In the genomic region with DNA sequence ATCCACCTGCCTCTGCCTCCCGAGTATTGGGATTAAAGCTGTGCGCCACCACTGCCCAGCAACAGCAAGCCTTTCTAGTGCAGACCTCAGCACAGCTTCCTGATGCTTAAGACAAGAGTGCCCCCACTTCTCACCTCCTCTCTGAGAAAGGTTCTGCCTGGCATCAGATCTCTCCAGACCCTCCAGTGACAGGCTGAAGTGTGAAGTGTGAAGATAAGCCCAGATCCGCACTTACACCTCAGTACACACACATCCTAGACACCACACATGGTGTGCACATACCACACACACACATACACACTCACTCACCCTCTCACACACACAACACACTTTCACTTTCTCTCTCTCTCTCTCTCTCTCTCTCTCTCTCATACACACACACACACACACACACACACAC, we compare ENCODE assay signal across 13 mouse cellular contexts. TPM values are rescaled to one million over a fixed set of nuclear protein-coding genes. Genes with fewer than 3 reads are reported as not detected.
DNase-seq lines count a peak whose midpoint lies in the region; ATAC-seq and TF ChIP-seq lines count a peak whose summit lies in the region.
"Had no signal": no experiment of that assay in that cellular context is flagged by ENCODE, and none has a peak within 500 bp of the region (broad histone marks: within the 10 kb centered on the region; RNA-seq: fewer than 3 reads in every experiment).

No protein-coding gene starts in this region.

- H3K4me1 ChIP-seq in forebrain, embryonic 10.5 days, result peaks cover 81% of the 10 kb centered on the region
- peaks cover 21% of the 10 kb centered on the region for H3K4me1 ChIP-seq in forebrain, embryonic 16.5 days (replicated peaks; ENCODE audit: control insufficient read depth, insufficient read depth, low read length)
- peaks cover 87% of the 10 kb centered on the region for H3K4me1 ChIP-seq in midbrain, embryonic 10.5 days
- H3K4me1 ChIP-seq in midbrain, embryonic 14.5 days (ENCODE audit: control insufficient read depth, insufficient read depth, low read length), result peaks cover 14% of the 10 kb centered on the region

- no peak overlapping the region for H3K4me3 ChIP-seq in forebrain, embryonic 10.5 days
- no peak overlapping the region for H3K4me3 ChIP-seq in forebrain, embryonic 16.5 days (replicated peaks; ENCODE audit: low read length)
- no peak overlapping the region for H3K4me3 ChIP-seq in midbrain, embryonic 10.5 days
- H3K4me3 ChIP-seq in midbrain, embryonic 14.5 days (replicated peaks; ENCODE audit: low read depth, low read length), result no peak overlapping the region
- H3K4me3 ChIP-seq: midbrain, embryonic 12.5 days had no signal

- no peaks in the 10 kb centered on the region for H3K9me3 ChIP-seq in forebrain, embryonic 10.5 days
- H3K9me3 ChIP-seq in forebrain, embryonic 16.5 days (ENCODE audit: control insufficient read depth, low read length), result no peaks in the 10 kb centered on the region
- H3K9me3 ChIP-seq in midbrain, embryonic 10.5 days (replicated peaks), result no peaks in the 10 kb centered on the region
- no peaks in the 10 kb centered on the region for H3K9me3 ChIP-seq in midbrain, embryonic 14.5 days (ENCODE audit: control insufficient read depth, low read length)
- H3K9me3 ChIP-seq: midbrain, embryonic 12.5 days had no signal

- ATAC-seq in forebrain, embryonic 16.5 days, result no peak
- ATAC-seq in midbrain, embryonic 14.5 days (ENCODE audit: low FRiP score, low TSS enrichment), result no peak

- H3K27me3 ChIP-seq in forebrain, embryonic 10.5 days (ENCODE audit: poor library complexity, severe bottlenecking), result peaks cover 6% of the 10 kb centered on the region; the same call in 1 of the 2 replicates
- no peaks in the 10 kb centered on the region for H3K27me3 ChIP-seq in forebrain, embryonic 16.5 days (replicated peaks; ENCODE audit: control insufficient read depth, insufficient read depth, low read length)
- H3K27me3 ChIP-seq in midbrain, embryonic 10.5 days (ENCODE audit: low read depth, poor library complexity, severe bottlenecking), result peaks cover 9% of the 10 kb centered on the region; the same call in 1 of the 2 replicates
- H3K27me3 ChIP-seq in midbrain, embryonic 14.5 days (ENCODE audit: control insufficient read depth, insufficient read depth, low read length), result no peaks in the 10 kb centered on the region
- H3K27me3 ChIP-seq: midbrain, embryonic 12.5 days had no signal

- H3K9ac ChIP-seq in forebrain, embryonic 16.5 days (replicated peaks; ENCODE audit: low read depth, low read length), result no peak overlapping the region
- H3K9ac ChIP-seq in midbrain, embryonic 14.5 days (replicated peaks; ENCODE audit: low read length), result no peak overlapping the region
- H3K9ac ChIP-seq: midbrain, embryonic 12.5 days had no signal

- TF ChIP-seq POLR2A in brain, embryonic 14.5 days (IDR thresholded peaks at IDR 0.05; ENCODE audit: borderline replicate concordance, extremely low read depth, insufficient read depth, insufficient read length, poor library complexity, severe bottlenecking), result no peak

- no peak overlapping the region for H3K4me2 ChIP-seq in forebrain, embryonic 16.5 days (ENCODE audit: low read length)
- no peak overlapping the region for H3K4me2 ChIP-seq in midbrain, embryonic 14.5 days (ENCODE audit: low read length)
- H3K4me2 ChIP-seq: midbrain, embryonic 12.5 days had no signal

- no peak for DNase-seq in forebrain, embryonic 10.5 days (ENCODE audit: extremely low spot score, low spot score)
- DNase-seq in midbrain, embryonic 10.5 days (ENCODE audit: low spot score), result no peak
- DNase-seq in midbrain, embryonic 14.5 days, result no peak
- DNase-seq in brain, embryonic 14.5 days (ENCODE audit: low read depth), result peak; percentile 41
- no peak for DNase-seq in kidney, adult 9 months
- DNase-seq in cerebellum, adult 11 months, result no peak
- DNase-seq in cerebellum, adult 11-12 months, result no peak
- DNase-seq: adrenal gland, postnatal 10 days; kidney, adult 2 months; kidney, postnatal 14 days; lung, adult 2 months had no signal

- 91% methylated on average over 3 of the region's 3 CpGs for WGBS in forebrain, embryonic 10.5 days
- WGBS in forebrain, embryonic 16.5 days, result 62% methylated on average over 3 of the region's 3 CpGs
- WGBS in midbrain, embryonic 10.5 days, result 90% methylated on average over 3 of the region's 3 CpGs
- 89% methylated on average over 3 of the region's 3 CpGs for WGBS in midbrain, embryonic 14.5 days

- TF ChIP-seq CTCF in brain, embryonic 14.5 days (IDR thresholded peaks at IDR 0.05; ENCODE audit: borderline replicate concordance, extremely low read depth, insufficient read depth, insufficient read length), result no peak

- H3K36me3 ChIP-seq in forebrain, embryonic 10.5 days (replicated peaks), result no peaks in the 10 kb centered on the region
- H3K36me3 ChIP-seq in forebrain, embryonic 16.5 days (ENCODE audit: control insufficient read depth, insufficient read depth), result no peaks in the 10 kb centered on the region
- no peaks in the 10 kb centered on the region for H3K36me3 ChIP-seq in midbrain, embryonic 10.5 days
- no peaks in the 10 kb centered on the region for H3K36me3 ChIP-seq in midbrain, embryonic 14.5 days (ENCODE audit: control insufficient read depth, insufficient read depth, low read length)
- H3K36me3 ChIP-seq: midbrain, embryonic 12.5 days had no signal

- 0 out of 2 replicates have a peak overlapping the region, but pooled peaks have one; percentile 68 for H3K27ac ChIP-seq in forebrain, embryonic 10.5 days
- no peak overlapping the region for H3K27ac ChIP-seq in forebrain, embryonic 16.5 days (ENCODE audit: low read length)
- H3K27ac ChIP-seq in midbrain, embryonic 10.5 days (replicated peaks), result peak overlapping the region; percentile 73; the same call in 1 of the 2 replicates
- H3K27ac ChIP-seq in midbrain, embryonic 14.5 days (replicated peaks; ENCODE audit: low read depth, low read length), result no peak overlapping the region

RNA-seq across cellular contexts. Expression of a gene that starts 8.7 kb away (rescaled TPM):
- polyA plus RNA-seq in forebrain, embryonic 10.5 days (2016; fragmentation: Nextera tagmentation; extraction: Ambion mirVana), result 16.7 and 17.3 TPM in 2 replicates
- 15.3 and 16.1 TPM in 2 replicates for polyA plus RNA-seq in forebrain, embryonic 16.5 days (2015; fragmentation: Nextera tagmentation; extraction: Ambion mirVana)
- 15.4 and 16.4 TPM in 2 replicates for polyA plus RNA-seq in midbrain, embryonic 10.5 days (2016; fragmentation: Nextera tagmentation; extraction: Ambion mirVana)
- 5.8 and 6.3 TPM in 2 replicates for polyA plus RNA-seq in midbrain, embryonic 14.5 days (2014; fragmentation: Nextera tagmentation; extraction: Ambion mirVana)
- polyA plus RNA-seq in brain, embryonic 14.5 days (2012; rRNA removed), result 13.5 and 16.1 TPM in 2 replicates

RNA-seq across cellular contexts. Expression of a gene that starts 53.5 kb away (rescaled TPM):
- 109 and 114 TPM in 2 replicates for polyA plus RNA-seq in forebrain, embryonic 10.5 days (2016; fragmentation: Nextera tagmentation; extraction: Ambion mirVana)
- polyA plus RNA-seq in forebrain, embryonic 16.5 days (2015; fragmentation: Nextera tagmentation; extraction: Ambion mirVana), result 119 and 147 TPM in 2 replicates
- polyA plus RNA-seq in midbrain, embryonic 10.5 days (2016; fragmentation: Nextera tagmentation; extraction: Ambion mirVana), result 150 and 197 TPM in 2 replicates
- 291 and 381 TPM in 2 replicates for polyA plus RNA-seq in midbrain, embryonic 14.5 days (2014; fragmentation: Nextera tagmentation; extraction: Ambion mirVana)
- 273 and 336 TPM in 2 replicates for polyA plus RNA-seq in brain, embryonic 14.5 days (2012; rRNA removed)

Comparison
In these comparisons a context has a peak if more than half of its experiments do, and no peak if none do; other contexts are left out.
1. H3K27ac ChIP-seq: peak in forebrain, embryonic 10.5 days (single experiment) and midbrain, embryonic 10.5 days (single experiment); none in forebrain, embryonic 16.5 days (single experiment) and midbrain, embryonic 14.5 days (single experiment).